Mouse (Mus musculus) stomach, postnatal 0 days (tissue): ENCODE data around the gene Bpifb1.

Experiments
- CTCF ChIP-seq: IDR thresholded peaks from 2 replicates; pipeline ENCODE4 v1.5.1; 2016; ENCODE audit warnings: antibody characterized with exemption, low read depth, mild to moderate bottlenecking, moderate library complexity
- EP300 ChIP-seq: optimal IDR thresholded peaks from 2 replicates; pipeline ENCODE3; 2016; ENCODE audit warnings: antibody characterized with exemption

- TF ChIP-seq CTCF = no peak
- TF ChIP-seq EP300 = no peak
These were observed 37.2 kb downstream of the Bpifb1 start for GRCm38 (mm10) chr2:154227830-154228229.
